Mouse (Mus musculus) midbrain, embryonic 16.5 days (tissue): Measurements from ENCODE around the gene Akap13. TPM values are rescaled to one million over a fixed set of nuclear protein-coding genes. Genes with fewer than 3 reads are reported as not detected.

ENCODE experiments used
- ATAC-seq: fragments of 200-750 bp; cut with Nextera tagmentation; 2 replicates; pipeline ENCODE4 v1.8.0; 2017; ENCODE audit warnings: moderate TSS enrichment
- H3K27ac ChIP-seq: fragments of 300-500 bp; sonication (generic); 2 replicates; pipeline ENCODE4 v1.5.1; 2014; ENCODE audit warnings: mild to moderate bottlenecking, low read length, mixed read lengths
- H3K27me3 ChIP-seq: fragments of 300-500 bp; sonication (generic); 2 replicates; pipeline ENCODE4 v1.6.1; 2014; ENCODE audit warnings: low read depth, low read length, mixed read lengths; ENCODE audit not compliant: control insufficient read depth, insufficient read depth
- H3K36me3 ChIP-seq: fragments of 300-500 bp; sonication (generic); 2 replicates; pipeline ENCODE4 v1.6.1; 2014; ENCODE audit warnings: mild to moderate bottlenecking, low read length, moderate library complexity, mixed read lengths; ENCODE audit not compliant: control insufficient read depth, insufficient read depth
- H3K4me1 ChIP-seq: fragments of 300-500 bp; sonication (generic); 2 replicates; pipeline ENCODE4 v1.6.1; 2014; ENCODE audit warnings: mild to moderate bottlenecking, low read length, mixed read lengths; ENCODE audit not compliant: control insufficient read depth, insufficient read depth
- H3K4me2 ChIP-seq: fragments of 300-500 bp; sonication (generic); 2 replicates; pipeline ENCODE4 v1.6.1; 2014; ENCODE audit warnings: mild to moderate bottlenecking, low read length, mixed read lengths
- H3K4me3 ChIP-seq: fragments of 300-500 bp; sonication (generic); 2 replicates; pipeline ENCODE4 v1.5.1; 2014; ENCODE audit warnings: low read depth, mild to moderate bottlenecking, low read length, moderate library complexity, mixed read lengths
- H3K9ac ChIP-seq: fragments of 300-500 bp; sonication (generic); 2 replicates; pipeline ENCODE4 v1.6.1; 2014; ENCODE audit warnings: low read depth, low read length, mixed read lengths
- H3K9me3 ChIP-seq: fragments of 300-500 bp; sonication (generic); replicated peaks from 2 replicates; pipeline ENCODE4 v1.6.1; 2014; ENCODE audit warnings: mild to moderate bottlenecking, low read length, mixed read lengths; ENCODE audit not compliant: control insufficient read depth, poor library complexity, severe bottlenecking
- WGBS: fragments of 180-500 bp; shearing (Covaris S2); extraction: QIAGEN DNeasy Blood & Tissue Kit; methylation state at CpG from one replicate; pipeline ENCODE4 v1.1.7; 2014; 5-methylcytosine and 5-hydroxymethylcytosine counted together
- microRNA-seq: library from miRNA; unstranded; fragments of <30 nt; microRNA quantifications from one replicate; pipeline ENCODE4, GENCODE M21; 2017
- polyA plus RNA-seq: library from polyadenylated mRNA; unstranded; fragments of >200 nt; fragmentation: Nextera tagmentation; extraction: Ambion mirVana; gene quantifications from 2 replicates; pipeline ENCODE4 v1.2.1, GENCODE M21; 2015

Akap13 gene
- polyA plus RNA-seq, 1 experiment from 2014 or later, result 10.7 TPM

GRCm38 (mm10) chr7:75796474-75796873 lies 341.1 kb downstream of the Akap13 start:
- 37% methylated on average over 9 of the region's 9 CpGs for WGBS
- Histone ChIP-seq H3K36me3 (no peaks in the 10 kb centered on the region), H3K9me3 (no peaks in the 10 kb centered on the region), H3K4me3 (no peak overlapping the region), H3K27ac (no peak overlapping the region), H3K9ac (no peak overlapping the region), H3K27me3 (no peaks in the 10 kb centered on the region), H3K4me2 (no peak overlapping the region), H3K4me1 (no peaks in the 10 kb centered on the region)
- ATAC-seq, result no peak

- no peak overlapping the region for H3K27ac ChIP-seq
- H3K9ac ChIP-seq, result no peak overlapping the region
- no peak overlapping the region for H3K4me3 ChIP-seq
- no peaks in the 10 kb centered on the region for H3K9me3 ChIP-seq
- ATAC-seq, result no peak
- H3K27me3 ChIP-seq, result no peaks in the 10 kb centered on the region
- H3K4me2 ChIP-seq, result no peak overlapping the region
- no peaks in the 10 kb centered on the region for H3K36me3 ChIP-seq
- WGBS, result 77% methylated on average over 4 of the region's 4 CpGs
- H3K4me1 ChIP-seq, result no peaks in the 10 kb centered on the region
Measured at GRCm38 (mm10) chr7:75800530-75800929, 345.2 kb downstream of the Akap13 start.

DNA sequence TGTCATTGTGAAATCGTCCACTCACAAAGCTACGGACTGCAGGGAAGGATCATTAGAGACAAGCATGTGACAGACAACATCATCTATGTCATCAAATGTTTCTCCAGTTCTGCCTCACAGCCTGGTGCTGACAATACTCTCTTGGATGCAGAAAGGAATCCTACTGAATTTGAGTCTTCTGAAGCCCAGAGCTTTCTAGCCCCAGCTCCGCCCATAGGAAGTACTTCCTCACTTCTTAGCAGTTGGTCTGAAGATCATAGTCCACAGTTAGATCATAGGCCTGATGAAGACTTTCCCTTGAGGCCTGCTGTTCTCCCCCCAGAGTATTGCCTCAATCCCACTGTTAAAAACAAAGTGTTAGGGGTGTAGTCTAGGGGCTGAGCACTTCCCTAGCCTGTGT lies 345.7 kb downstream of the Akap13 start:
- Histone ChIP-seq H3K4me3 (no peak overlapping the region), H3K27me3 (no peaks in the 10 kb centered on the region), H3K4me2 (no peak overlapping the region), H3K4me1 (no peaks in the 10 kb centered on the region), H3K36me3 (no peaks in the 10 kb centered on the region), H3K9me3 (no peaks in the 10 kb centered on the region), H3K9ac (no peak overlapping the region), H3K27ac (no peak overlapping the region)
- no peak for ATAC-seq
- 95% methylated on average over 3 of the region's 3 CpGs for WGBS

DNA sequence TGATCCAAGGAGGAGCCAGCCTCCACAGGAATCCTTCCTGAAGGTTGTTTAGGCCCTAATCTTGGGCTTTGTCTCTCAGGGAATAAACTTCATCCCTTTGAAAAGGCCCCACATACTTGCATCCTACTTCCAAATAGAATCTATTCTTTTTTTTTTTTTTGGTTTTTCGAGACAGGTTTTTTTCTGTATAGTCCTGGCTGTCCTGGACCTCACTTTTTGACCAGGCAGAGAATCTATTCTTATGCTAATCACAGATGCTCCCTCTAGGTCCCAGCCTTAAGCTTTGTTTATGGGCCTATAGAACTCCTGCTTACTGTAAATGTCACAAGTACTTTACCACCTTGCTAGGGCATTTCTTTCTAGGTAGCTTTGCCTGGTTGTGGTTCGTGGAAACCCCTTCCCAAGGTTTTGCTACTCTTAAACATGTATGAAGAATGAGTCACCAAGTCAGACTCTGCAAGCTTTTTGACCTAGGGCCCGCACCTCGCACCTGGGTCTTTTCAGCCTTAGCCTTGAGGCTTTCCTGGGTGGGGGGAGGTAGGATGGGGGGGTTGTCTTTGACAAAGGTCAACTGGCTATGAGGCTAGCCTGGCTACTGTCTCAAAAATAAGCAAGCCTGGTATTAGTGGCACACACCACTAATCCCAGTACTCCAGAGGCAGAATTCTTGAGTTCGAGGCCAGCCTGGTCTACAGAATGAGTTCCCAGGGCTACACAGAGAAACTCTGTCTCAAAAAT lies 346.5 kb downstream of the Akap13 start:
- Histone ChIP-seq H3K4me1 (no peaks in the 10 kb centered on the region), H3K27me3 (no peaks in the 10 kb centered on the region), H3K4me3 (no peak overlapping the region), H3K4me2 (no peak overlapping the region), H3K9me3 (no peaks in the 10 kb centered on the region), H3K36me3 (no peaks in the 10 kb centered on the region), H3K9ac (no peak overlapping the region), H3K27ac (no peak overlapping the region)
- ATAC-seq, result no peak
- WGBS, result 94% methylated on average over 5 of the region's 5 CpGs

DNA sequence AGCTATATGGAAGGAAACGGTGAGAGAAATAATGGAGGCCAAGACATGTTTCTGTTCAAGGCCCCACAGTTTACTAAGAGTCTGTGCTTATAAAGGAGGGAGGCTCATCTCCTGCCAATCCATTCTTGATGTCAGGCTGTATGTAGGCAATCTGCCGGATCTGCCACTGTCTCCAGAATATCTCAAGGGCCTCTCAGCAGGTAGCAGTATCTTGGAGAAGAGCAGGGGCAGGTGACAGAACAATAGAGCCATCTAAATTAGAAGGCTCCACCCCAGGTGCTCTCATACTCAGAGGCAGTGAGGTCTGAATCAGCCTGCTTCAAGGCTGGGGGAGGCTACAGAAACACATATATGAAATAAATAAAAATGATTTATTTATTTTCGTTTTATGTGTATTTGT lies 347.6 kb downstream of the Akap13 start:
- Histone ChIP-seq H3K4me2 (no peak overlapping the region), H3K4me3 (no peak overlapping the region), H3K9me3 (no peaks in the 10 kb centered on the region), H3K4me1 (no peaks in the 10 kb centered on the region), H3K9ac (no peak overlapping the region), H3K36me3 (no peaks in the 10 kb centered on the region), H3K27ac (no peak overlapping the region), H3K27me3 (no peaks in the 10 kb centered on the region)
- ATAC-seq, result no peak
- WGBS, result 64% methylated on average over 3 of the region's 3 CpGs

Small RNA genes lying within 50 kb of the gene (microRNA-seq; reads per million reads assigned to microRNA genes)
- not detected for gene Gm23251

Other genes starting within 250 kb of the Akap13 start
- gene Sv2b, start 146.3 kb upstream of the Akap13 start, polyA plus RNA-seq, result 9.9 and 10.4 TPM in 2 replicates